Mouse (Mus musculus) liver (tissue): Measurements from ENCODE around the gene Vrk1.

ENCODE experiments used
- DNase-seq: peaks from one replicate; pipeline ENCODE4 v3.0.0-alpha.2; 2020; ENCODE audit warnings: mixed read lengths

The Vrk1 gene

DNA sequence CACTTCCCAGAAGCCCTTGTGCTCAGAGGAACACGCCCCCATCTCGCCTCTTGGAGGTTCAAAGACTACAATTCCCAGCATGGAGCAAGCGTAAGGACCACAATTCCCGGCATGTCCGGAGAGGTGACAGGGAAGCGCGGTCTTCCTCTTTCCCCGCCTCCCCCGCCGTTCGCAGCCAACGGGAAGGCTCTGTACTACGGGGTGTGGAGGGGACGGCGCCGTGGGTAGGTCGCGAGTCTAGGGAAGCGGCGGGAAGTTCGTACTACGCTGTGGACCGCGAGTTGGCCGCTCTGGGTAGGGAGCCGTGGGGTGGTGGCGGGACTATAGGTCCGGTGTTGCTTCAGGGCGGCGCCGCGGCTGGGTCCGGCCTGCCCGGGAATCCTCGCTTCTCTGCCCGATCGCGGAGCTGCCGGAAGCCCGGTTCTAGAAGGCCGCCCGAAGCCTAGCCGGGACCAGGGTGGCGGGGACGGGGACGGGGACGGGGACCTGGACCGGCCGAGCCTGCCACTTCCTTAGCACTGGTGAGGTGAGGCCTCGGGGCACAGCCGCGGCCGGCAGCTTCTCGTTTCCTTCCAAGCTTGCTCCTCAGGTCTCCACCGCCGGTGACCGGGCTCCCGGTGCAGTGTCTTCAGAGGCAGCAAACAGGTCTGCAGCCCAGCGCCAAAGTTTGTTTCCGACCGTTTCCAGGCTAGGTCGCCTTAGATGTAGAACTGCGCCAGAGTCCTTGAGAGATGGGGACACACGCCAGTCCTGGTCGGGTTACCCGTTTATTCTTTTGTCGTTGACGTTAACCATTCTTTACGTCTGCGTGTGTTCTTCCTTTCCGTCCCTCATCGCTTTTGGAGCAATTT, at the start of gene Vrk1:
Gene Vrk1 (plus strand): TSS at position 164 of the 851 bp plus-strand sequence.
- peak; percentile 96 for DNase-seq

DNA sequence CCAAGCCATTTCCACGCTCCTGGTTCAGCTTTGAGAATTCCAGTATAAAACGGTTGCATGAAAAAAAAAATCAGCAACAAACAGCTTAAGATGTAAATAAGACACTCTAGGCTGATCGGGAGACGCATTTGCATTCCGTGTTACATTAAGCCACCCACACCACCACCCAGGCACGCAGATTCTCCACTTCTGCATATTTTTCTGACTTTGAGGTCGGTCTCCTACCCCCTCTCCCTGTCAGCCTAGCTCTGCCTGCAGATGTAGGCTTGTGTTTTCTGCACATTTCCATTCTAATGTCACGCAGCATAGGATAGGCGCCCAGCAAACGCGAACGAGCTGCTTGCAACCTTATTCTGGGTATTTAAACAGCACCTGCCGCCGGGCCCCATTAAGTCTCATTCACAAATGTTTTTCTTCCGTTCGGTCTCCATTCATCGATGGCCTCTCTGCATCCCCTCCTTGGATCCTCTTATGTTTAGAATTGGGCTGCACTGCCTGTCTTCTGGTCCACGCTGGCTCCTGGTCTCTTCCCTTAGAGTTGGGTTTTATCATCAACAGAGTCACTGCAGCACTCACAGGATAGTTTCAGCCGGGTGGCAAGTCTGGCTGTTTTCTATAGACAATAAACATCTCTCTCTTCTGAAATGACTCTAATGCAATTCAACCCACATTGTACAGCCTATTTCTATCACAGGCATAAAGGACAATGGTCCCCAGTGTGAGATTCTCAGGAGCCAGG, 49.3 kb upstream of the Vrk1 start:
- DNase-seq = no peak

DNA sequence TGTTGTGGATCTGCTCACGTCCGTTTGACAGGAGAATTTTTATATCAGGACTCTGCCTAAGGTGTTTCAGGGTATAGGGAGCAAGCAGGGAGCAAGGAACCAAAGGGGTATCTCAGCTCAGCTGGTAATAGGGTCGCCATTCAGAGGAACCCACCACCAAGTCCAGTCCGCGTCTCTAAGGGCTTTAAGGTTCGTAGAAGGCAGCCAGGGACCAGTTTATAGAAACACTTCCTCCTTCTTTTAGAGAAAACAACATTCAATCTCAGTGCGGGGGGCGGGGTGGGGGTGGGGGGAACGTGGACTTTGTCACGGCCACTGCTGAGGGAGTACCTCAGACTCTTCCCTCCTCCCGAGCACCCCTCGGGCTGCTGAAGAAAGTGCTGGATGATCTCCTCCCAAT, 48.4 kb upstream of the Vrk1 start:
- DNase-seq = no peak

DNA sequence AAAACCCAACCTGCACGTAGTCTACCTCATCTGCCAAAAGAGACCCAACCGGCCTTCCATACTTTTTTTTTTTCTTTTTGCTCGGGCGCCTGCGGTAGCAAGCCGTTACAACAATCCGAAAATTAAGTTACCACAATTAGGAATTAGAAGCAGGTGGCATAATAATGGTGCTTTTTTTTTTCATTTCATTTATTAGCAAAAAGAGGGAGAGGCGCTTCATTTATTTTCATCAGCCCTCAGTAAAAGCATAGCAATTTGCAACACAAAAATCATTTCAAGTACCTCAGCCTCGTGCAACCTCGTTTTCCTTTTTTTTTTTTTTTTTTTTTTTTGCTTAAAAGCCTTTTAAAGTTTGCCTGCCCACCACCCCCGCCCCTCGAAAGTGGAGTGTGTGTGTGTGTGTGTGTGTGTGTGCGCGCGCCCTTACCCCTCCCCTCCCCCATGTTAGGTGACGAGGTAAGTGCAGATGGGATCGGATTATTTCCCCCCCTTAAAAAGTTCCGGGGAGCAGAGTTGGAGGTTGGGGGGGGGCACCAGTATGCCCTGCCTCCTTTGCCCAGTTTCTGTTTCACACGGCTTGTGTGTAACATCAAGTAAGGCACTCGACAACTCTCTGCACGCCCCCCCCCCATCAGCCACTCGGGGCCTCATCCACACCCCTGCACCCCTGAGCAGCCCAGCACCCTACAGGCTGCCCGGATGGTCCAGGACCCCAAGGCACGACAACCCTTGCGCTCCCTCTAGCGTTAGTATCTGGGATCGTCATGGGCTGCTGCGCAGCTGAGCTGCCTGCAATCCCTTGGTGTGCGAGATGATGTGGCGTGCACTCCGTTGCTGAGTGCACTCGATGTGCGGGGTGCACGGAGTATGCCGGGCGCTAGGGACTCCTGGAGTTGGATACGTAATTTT, 47.7 kb upstream of the Vrk1 start:
- peak; percentile 87 for DNase-seq

DNA sequence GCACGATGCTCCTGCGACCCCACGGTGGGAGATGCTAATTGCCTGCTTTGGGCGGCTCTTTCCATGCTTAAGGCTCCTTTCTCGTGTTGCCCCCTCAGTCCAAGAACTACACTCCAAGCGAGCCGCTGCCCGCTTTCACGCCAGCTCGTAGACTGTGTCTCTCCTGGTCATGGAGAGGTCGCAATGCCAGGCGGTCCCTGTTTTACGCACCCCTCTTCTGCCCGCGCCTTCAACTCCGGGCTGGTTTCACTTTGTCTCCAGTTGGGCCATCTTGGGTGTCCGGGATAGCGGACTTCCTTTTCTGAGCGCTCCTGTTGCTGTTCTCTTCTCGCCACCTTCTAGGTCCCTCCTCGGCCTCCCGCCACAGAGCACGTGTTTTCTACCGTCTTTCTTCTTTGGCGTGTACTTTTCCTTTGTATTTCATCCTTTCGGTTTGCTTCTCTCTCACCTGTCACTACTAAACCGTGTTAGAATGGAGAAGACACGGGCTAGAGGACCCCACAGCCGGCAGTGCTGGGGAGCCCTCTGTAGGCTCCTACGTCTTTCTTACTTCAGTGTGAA, 46.9 kb upstream of the Vrk1 start:
- DNase-seq = peak; percentile 10

DNA sequence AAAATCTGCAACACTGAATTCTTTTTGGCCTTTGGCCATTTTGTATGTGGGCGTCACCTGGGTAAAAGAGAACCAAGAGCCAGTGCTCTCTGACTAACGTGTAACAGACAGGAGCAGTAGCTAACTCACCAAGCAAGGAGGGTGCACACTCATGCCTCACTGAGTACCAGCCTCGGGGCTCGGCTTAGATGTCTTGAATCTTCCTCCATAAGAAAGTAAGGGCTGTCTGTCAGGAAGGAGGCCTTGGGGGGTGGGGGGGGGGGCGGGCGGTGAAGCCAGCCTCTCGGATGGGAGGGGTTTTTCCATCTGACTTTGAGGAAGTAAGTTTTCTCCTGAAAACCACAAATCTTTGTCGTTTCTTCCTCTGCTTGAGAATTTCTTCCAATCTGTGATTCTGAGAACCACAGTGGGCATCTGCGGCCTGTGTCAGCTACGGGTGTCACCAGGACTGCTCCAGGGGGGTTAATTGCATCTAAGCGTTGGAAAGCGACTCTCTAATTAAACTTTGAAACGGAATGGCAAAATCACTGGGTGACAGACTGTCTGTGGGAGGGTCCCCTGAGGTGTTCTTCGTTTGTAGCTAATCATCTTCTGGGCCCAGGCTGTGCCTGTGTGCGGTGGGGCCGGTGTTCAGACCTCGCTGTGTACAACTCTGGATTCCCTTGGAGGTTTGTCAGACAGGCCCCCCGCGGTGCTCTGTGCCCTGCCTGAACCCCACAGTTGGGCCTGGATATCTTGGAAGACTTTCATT, 43.0 kb upstream of the Vrk1 start:
- no peak for DNase-seq

DNA sequence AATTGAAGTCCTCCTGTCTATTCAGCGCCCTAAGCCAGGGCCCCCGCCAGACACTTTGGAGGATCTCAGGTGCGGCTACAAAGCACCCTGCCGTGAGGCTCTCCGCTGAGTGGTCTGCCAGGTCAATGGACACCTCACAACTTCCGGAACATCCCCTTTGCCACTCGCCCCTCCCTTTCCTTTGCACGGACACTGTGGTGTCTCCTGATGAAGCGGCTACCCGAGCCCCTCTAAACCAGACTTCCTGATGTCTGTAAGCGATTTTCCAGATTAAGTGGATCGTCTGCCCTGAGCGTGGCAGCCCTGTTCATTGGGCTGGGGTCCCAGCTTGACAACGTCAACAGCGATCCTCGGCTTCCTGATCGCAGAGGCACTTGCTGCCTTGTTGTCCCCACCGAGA, 42.2 kb upstream of the Vrk1 start:
- no peak for DNase-seq

DNA sequence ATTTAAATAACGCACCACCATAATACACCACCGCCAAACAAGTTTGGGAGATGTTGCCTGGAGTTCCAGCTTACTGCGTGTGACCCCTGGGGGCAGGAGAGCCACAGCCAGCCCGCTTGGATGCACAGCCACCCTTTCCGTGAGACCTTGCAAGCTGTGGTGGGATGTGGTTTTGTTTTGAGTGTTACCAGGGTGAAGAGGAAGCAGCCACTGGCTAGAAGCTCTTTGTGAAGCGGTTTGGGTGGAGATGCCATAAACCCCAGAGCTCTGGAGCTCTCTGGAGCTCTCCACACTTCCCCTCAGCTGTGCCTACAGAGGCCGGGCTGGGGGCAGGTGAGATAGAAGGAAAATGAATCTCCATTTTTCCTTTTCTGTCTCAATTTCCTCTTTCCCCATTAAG, 38.8 kb upstream of the Vrk1 start:
- no peak for DNase-seq

DNA sequence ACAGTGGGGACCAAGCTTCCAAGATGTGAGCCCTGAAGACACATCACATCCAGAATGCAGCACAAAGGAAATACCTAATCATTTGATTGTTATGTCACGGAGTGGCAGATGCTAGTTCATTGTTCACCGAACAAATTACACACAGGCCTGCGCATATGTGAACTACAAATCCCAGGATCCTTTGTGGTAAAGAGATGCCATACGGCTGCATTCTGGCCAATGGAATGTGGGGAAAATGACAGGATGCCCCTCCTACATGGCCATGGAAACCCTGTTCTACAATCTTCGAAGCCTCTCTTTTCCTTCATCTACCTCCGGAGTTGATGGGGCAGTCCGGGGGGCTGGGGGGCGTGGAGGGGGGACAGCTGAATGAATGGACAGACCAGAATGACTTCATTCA, 37.4 kb upstream of the Vrk1 start:
- DNase-seq = no peak

DNA sequence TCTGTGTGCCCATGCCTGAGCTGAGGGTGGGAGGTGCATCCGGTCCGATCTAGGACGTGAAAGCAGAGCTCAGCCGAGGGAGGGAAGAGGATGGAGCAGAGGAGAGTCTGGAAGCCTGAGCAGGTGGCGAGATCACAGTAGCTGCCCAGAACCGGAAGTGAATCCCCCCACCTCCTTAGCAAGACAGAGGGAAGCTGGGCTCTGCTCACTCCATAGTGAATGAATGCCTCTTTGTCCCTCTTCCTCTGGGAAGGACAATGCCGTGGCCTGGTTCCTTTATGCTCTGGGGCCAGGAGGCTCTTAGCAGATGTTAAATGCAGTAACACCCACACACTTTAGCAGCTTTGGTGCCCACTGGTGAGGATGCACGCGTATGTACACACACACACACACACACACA, 36.3 kb upstream of the Vrk1 start:
- no peak for DNase-seq

DNA sequence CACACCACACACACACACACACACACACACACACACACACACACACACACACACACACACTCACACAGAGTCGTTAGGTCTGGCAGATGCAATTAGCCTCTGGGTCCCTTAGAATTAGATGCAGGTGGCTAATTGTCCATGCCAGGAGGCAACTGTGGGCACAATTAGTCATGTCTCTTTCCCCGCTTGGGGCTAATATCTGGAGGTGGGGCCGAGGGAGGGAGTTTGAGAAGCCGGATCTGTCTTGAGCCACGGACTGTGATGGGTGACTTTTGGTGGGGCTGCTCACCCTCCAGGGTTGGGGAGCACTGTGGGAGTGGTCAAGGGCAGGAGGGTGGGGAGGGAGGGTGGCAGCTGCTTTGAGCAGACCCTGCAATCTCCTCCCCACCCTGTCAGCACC, 35.9 kb upstream of the Vrk1 start:
- no peak for DNase-seq

DNA sequence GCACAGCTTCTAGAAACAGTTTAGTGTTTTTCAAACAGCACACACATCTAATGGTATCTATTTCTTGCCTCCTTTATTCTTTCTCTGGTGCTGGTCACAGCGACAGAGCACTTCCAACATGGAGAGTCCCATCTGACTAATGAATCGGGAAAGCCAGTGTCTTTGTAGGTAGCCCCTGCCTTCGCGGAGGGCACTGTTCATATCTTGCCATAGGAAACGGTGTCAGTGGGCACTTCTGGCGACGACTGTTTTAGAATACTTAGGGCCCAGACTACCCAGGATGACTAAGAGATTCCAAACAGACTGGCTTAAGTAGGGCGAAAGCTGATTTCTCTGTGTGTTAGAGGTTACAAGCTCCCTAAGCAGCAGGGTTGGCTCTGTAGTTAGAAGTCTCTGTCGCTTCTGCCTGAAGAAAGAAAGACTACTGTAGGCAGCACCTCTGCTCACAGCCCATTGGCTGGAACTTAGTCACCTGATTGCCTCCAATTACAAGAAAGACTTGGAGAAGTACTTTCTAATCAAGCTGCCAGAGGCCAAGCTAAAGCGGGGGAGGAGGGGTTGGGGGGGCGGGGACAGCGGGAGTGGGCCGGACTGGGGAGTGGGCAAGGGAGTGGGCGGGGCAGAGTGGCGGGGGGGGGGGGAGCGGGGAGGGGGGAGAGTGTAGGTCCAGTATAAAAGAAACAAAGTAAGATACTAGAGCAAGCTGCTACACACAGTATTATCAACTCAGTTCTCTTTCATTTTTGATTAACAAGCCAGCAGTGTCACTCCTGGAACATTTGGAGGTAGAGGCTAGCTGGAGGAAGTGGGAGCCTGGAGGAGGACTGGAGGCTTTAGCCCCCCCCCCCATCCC, 28.7 kb upstream of the Vrk1 start:
- DNase-seq = peak; percentile 70

DNA sequence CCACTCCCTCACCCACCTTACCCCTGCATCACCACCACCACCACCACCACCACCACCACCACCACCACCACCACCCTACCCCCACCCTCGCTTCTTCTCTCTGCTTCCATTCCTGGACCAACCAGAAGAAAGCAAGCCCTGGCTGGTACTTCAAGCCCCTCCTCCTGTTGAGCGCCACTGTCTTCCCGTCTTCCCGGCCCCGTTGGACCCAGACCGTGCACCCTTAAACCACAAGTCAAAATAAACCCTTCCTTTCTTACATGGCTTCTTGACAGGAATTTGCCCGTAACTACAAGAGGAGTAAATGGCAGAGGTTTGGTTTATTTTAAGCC, 28.1 kb upstream of the Vrk1 start:
- no peak for DNase-seq

DNA sequence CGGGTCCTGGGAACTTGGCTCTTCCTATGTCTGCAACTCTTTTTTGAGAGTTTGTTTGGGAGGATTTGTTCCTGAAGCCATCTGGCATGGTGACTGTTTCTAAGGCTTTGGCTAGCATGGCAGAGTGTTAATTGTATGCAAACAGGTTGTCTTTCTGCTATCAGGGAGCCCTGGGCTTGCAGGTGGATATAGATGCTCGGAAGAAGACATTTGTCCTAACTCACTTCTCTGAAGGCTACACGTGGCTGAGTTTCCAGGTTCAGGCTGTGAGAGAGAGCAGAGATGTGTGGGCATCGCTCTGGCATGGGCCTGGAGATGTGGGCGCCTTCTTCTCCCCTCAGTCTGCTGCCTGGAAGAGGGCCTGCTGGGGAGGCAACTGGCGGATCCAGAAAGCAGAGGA, 27.4 kb upstream of the Vrk1 start:
- no peak for DNase-seq

DNA sequence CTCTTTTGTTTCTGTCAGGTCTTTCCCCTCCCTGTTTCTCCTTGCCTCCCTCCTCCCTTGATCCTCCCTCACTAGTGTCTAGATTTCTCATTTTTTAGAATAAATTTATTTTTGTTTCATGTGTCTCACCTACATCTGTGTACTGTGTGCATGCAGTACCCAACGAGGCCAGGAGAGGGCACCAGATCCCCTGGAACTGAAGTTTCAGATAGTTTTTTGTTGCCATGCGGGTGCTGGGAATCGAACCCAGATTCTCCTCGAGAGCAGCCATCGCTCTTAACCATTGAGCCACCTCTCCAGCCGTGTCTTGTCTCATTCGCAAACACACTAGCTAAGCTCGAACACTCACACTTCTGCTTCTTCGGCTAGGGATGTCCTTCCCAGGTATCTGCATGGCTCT, 26.5 kb upstream of the Vrk1 start:
- no peak for DNase-seq

DNA sequence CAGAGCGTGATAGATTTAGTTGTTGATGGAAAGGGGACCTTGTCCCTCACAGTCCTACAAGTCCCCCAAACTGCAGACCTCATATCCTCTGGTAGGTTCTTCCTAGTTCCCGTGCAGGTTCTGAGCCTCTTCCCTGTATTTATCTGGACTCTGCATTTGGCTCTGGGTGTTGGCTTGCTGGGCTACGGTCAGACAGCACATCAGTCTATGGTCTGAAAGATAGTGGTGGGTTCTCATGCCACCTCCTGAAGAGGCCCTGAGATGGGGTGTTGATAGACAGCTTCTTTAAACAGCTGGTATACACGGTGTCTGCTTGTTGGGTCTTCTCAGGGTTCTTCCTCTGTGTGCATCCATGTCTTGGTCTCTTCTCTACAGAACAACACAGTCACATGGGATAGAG, 21.6 kb upstream of the Vrk1 start:
- peak; percentile 51 for DNase-seq

DNA sequence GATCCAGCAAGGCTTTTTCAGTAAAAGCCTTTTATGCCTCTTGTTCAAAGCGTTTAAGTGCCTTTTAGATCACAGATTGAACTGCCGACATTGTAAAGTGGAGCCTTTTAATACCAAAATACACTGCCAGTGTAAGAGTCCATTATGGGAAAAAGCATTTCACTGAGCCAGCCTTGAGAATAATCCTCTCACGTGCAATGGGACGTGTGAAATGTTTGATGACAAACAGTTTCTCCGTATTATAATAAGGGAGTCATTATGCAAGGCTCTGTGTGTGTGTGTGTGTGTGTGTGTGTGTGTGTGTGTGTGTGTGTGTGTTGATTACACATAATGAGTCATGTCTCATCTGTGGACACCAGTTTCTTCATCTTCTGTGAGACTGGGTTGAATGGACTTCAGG, 17.3 kb upstream of the Vrk1 start:
- no peak for DNase-seq

DNA sequence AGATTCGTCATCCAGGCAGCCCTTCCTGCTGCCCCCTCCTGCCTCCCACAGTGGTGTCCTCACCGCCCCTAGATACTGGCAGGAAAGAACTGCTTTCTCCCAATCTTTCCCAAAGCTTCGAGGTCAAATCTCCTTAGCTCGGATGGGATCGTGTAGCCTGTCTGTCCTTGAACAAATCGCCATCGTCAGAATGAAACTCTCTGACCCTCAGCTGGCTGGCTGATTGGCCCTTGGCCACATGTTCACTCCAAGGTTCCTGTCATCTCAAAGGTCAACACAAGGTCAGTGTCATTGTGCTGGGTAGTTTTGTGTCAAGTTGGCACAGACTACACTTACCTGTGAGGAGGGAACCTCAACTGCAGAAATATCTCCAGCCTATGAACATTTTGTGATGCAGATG, 16.7 kb upstream of the Vrk1 start:
- no peak for DNase-seq

DNA sequence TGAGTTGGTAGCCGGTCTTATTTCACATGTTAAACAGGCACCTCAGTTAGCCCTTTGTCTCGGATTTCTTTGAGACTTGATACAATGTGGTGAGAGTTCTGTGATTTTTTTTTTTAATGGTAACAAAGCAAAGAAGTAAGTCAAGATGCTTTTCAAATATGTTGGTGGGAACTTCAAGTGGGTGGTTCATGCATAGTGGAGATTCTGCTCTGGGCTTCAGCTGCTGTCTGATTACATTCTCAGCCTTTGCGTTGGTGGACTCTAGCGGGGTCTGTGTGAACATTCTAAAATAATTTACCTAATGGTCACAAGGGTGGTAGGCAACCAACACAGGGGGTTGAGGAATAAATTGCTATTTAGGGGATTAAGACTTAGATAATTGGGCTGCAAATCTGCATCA, 14.1 kb upstream of the Vrk1 start:
- no peak for DNase-seq

DNA sequence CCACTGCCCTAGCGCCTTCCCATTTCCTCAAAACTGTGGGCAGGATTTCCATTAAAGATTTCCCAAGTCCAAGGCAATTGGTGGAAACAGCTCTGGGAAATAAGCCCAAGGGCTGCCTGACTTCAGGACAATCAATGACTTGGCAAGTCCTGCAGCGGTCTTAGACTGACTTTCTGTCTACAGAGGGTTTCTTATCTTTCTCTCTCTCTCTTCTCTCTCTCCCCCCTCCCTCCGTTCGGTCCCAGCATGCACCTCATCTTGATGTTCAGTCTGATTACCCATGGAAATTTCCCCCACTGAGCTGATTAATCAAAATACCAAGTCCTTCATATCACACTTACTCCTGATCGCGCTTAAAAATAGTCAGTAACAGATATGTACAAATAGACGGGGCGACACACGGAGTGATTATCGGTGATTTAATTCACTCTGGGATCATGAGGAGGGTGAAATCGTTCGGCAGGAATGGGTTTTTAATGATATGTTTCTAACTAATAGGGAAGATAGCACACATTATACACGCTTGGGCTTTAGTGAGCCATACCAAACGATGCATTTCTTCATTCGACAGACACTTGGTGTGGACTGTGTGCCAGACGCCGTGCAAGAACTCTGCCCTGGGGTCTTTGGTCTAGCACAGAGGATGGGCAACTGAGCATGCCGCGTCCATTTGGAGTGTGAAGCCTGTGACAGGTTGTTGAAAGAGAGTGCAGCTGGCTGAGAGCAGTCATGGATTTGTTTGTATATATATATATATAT, 12.8 kb upstream of the Vrk1 start:
- no peak for DNase-seq

DNA sequence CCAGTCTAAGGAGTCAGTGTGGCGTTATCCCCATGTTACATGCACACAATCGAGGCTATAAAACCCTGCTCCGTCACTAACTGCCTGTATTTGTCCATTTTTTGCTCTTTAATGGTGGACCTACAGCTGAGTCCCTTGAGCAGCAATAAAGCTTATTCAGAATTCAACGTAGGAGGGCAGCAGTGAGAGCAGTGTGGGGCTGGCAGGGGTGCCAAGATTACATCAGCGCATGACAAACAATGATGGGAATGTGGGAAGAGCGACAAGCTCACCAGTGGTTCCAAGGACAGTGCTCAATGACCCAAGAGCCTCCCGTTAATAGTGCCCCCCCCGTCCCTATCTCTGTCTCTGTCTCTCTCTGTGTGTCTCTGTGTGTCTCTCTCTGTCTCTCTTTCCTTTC, 8.3 kb upstream of the Vrk1 start:
- no peak for DNase-seq
